Mouse (Mus musculus) heart, embryonic 13.5 days (tissue): ENCODE results near the gene Ap2b1. TPM values are rescaled to one million over a fixed set of nuclear protein-coding genes. Genes with fewer than 3 reads are reported as not detected.

Source experiments
- ATAC-seq: fragments of 200-750 bp; cut with Nextera tagmentation; 2 replicates; pipeline ENCODE4 v1.8.0; 2017; ENCODE audit warnings: moderate TSS enrichment; ENCODE audit not compliant: insufficient number of reproducible peaks, low FRiP score, low TSS enrichment; ENCODE audit errors: extremely low read depth
- H3K27ac ChIP-seq: fragments of 300-500 bp; sonication (generic); replicated peaks from 2 replicates; pipeline ENCODE4 v1.5.1; 2015; ENCODE audit warnings: moderate library complexity, mild to moderate bottlenecking, inconsistent platforms
- H3K27me3 ChIP-seq: fragments of 300-500 bp; sonication (generic); replicated peaks from 2 replicates; pipeline ENCODE4 v1.6.1; 2015; ENCODE audit warnings: mild to moderate bottlenecking, inconsistent platforms
- H3K36me3 ChIP-seq: fragments of 300-500 bp; sonication (generic); 2 replicates; pipeline ENCODE4 v1.6.1; 2015; ENCODE audit warnings: mild to moderate bottlenecking, inconsistent platforms
- H3K4me1 ChIP-seq: fragments of 300-500 bp; sonication (generic); 2 replicates; pipeline ENCODE4 v1.6.1; 2015; ENCODE audit warnings: inconsistent platforms
- H3K4me2 ChIP-seq: fragments of 300-500 bp; sonication (generic); 2 replicates; pipeline ENCODE4 v1.6.1; 2015; ENCODE audit warnings: inconsistent platforms, mild to moderate bottlenecking, moderate library complexity
- H3K4me3 ChIP-seq: fragments of 300-500 bp; sonication (generic); 2 replicates; pipeline ENCODE4 v1.5.1; 2015; ENCODE audit warnings: moderate library complexity, mild to moderate bottlenecking, inconsistent platforms
- H3K9ac ChIP-seq: fragments of 300-500 bp; sonication (generic); 2 replicates; pipeline ENCODE4 v1.6.1; 2015; ENCODE audit warnings: inconsistent platforms, mild to moderate bottlenecking, moderate library complexity
- H3K9me3 ChIP-seq: fragments of 300-500 bp; sonication (generic); 2 replicates; pipeline ENCODE4 v1.6.1; 2016; ENCODE audit warnings: inconsistent platforms
- WGBS: fragments of 180-500 bp; shearing (Covaris S2); methylation state at CpG from one replicate; pipeline ENCODE4 v1.1.7; 2015; ENCODE audit warnings: mixed read lengths; 5-methylcytosine and 5-hydroxymethylcytosine counted together
- polyA plus RNA-seq: library from polyadenylated mRNA; unstranded; fragments of >200 nt; fragmentation: Nextera tagmentation; extraction: Ambion mirVana; gene quantifications from 2 replicates; pipeline ENCODE4 v1.2.1, GENCODE M21; 2015

Gene Ap2b1
- polyA plus RNA-seq, 1 experiment from 2014 or later: 37.2 TPM

GRCm38 (mm10) chr11:83341716-83342245 is 43.0 kb downstream of the Ap2b1 start:
- Histone ChIP-seq H3K9me3 (no peaks in the 10 kb centered on the region), H3K4me2 (no peak overlapping the region), H3K27ac (no peak overlapping the region), H3K9ac (no peak overlapping the region), H3K4me3 (no peak overlapping the region), H3K4me1 (no peaks in the 10 kb centered on the region), H3K27me3 (no peaks in the 10 kb centered on the region), H3K36me3 (peaks cover 93% of the 10 kb centered on the region)
- ATAC-seq: no peak
- whole genome bisulfite sequencing: 89% methylated on average over 3 of the region's 3 CpGs

- 83% methylated on average over 5 of the region's 5 CpGs for WGBS
- H3K9me3 ChIP-seq: no peaks in the 10 kb centered on the region
- H3K27ac ChIP-seq: no peak overlapping the region
- H3K4me2 ChIP-seq: no peak overlapping the region
- ATAC-seq: no peak
- peaks cover 60% of the 10 kb centered on the region for H3K36me3 ChIP-seq
- H3K4me3 ChIP-seq: no peak overlapping the region
- no peaks in the 10 kb centered on the region for H3K27me3 ChIP-seq
- 0 out of 2 replicates have a peak, but pooled peaks cover 4% of the 10 kb centered on the region for H3K4me1 ChIP-seq
- H3K9ac ChIP-seq: no peak overlapping the region
Observed at GRCm38 (mm10) chr11:83355428-83355827, 56.6 kb downstream of the Ap2b1 start.

- H3K4me1 ChIP-seq: 0 out of 2 replicates have a peak, but pooled peaks cover 4% of the 10 kb centered on the region
- H3K9ac ChIP-seq: no peak overlapping the region
- H3K27me3 ChIP-seq: no peaks in the 10 kb centered on the region
- no peak for ATAC-seq
- H3K4me2 ChIP-seq: no peak overlapping the region
- peaks cover 40% of the 10 kb centered on the region for H3K36me3 ChIP-seq
- H3K9me3 ChIP-seq: no peaks in the 10 kb centered on the region
- H3K4me3 ChIP-seq: no peak overlapping the region
- H3K27ac ChIP-seq: no peak overlapping the region
- WGBS: 60% methylated on average over 3 of the region's 3 CpGs
Observed at GRCm38 (mm10) chr11:83357421-83357820, 58.6 kb downstream of the Ap2b1 start.

- WGBS: 97% methylated on average over 6 of the region's 6 CpGs
Observed at GRCm38 (mm10) chr11:83364656-83365055, 65.8 kb downstream of the Ap2b1 start.

DNA sequence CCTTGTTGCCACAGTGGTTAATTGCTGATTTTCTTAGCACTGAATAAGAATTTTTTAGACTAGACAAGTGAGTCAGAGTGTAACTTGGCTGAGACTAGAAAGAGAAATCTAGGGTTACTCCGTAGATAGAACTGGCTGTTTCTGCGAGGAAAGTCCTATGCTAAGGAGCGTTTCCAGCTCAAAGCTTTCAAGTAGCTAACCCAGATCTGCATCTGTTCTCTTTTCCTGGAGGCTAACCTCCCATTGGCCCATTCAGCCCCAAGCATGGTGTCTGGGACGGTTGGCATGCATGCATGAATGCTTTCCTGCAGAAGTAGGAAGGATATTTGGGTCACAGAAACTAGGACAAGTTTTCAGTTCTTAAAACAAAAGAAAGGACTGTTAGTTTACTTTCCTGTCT is 72.4 kb downstream of the Ap2b1 start:
- Histone ChIP-seq H3K4me2 (no peak overlapping the region), H3K4me1 (no peaks in the 10 kb centered on the region), H3K27ac (no peak overlapping the region), H3K9ac (no peak overlapping the region), H3K4me3 (no peak overlapping the region), H3K9me3 (no peaks in the 10 kb centered on the region), H3K36me3 (peaks cover 91% of the 10 kb centered on the region), H3K27me3 (no peaks in the 10 kb centered on the region)
- WGBS: 84% methylated on average over 4 of the region's 4 CpGs
- ATAC-seq: no peak

More at GRCm38 (mm10) chr11:83364656-83365055, 65.8 kb downstream of the Ap2b1 start:
- Histone ChIP-seq H3K4me2 (no peak overlapping the region), H3K4me3 (no peak overlapping the region), H3K27me3 (no peaks in the 10 kb centered on the region), H3K27ac (no peak overlapping the region), H3K4me1 (no peaks in the 10 kb centered on the region), H3K9ac (no peak overlapping the region), H3K36me3 (peaks cover 50% of the 10 kb centered on the region), H3K9me3 (no peaks in the 10 kb centered on the region)
- no peak for ATAC-seq

GRCm38 (mm10) chr11:83379745-83380341 is 81.0 kb downstream of the Ap2b1 start:
- no peak overlapping the region for H3K4me2 ChIP-seq
- no peaks in the 10 kb centered on the region for H3K9me3 ChIP-seq
- WGBS: 36% methylated on average over 7 of the region's 7 CpGs
- H3K9ac ChIP-seq: no peak overlapping the region
- no peak for ATAC-seq
- no peaks in the 10 kb centered on the region for H3K27me3 ChIP-seq
- peak overlapping the region; percentile 59 for H3K27ac ChIP-seq
- H3K36me3 ChIP-seq: peaks cover 35% of the 10 kb centered on the region
- no peak overlapping the region for H3K4me3 ChIP-seq
- peaks cover 18% of the 10 kb centered on the region for H3K4me1 ChIP-seq

DNA sequence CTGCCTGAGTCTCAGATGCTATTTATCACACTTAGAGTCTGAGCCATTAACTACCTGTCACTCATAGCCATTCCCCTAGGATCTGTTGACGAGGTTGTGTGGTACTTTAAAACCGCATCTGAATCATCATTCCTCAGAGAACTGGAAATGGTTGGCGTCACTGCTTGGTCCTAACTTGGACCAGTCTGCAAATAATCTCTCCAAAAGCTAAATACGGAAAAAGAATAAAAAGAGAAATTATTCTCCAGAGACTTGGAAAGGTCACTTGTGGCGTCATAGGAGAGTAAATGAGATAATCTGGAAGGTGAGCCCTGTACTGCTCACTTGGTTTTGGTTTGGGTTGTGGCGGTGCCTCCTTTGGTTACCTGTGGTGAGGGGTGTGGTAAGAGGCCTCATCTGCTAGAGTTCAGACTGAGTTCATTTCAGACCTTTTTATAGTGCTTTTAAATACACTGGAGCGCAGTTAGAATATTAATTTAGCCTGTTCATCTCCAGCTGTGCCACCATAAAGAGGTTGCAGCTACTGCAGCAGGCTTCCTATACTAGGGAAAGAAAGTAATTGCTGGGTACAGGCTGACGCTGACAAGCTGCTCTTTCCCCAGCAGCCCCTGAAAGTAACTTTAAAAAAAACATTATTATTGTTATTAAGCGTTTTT is 84.2 kb downstream of the Ap2b1 start:
- Histone ChIP-seq H3K4me3 (no peak overlapping the region), H3K27ac (no peak overlapping the region), H3K27me3 (no peaks in the 10 kb centered on the region), H3K4me2 (no peak overlapping the region), H3K9ac (no peak overlapping the region), H3K36me3 (peaks cover 14% of the 10 kb centered on the region), H3K9me3 (no peaks in the 10 kb centered on the region), H3K4me1 (peaks cover 28% of the 10 kb centered on the region)
- ATAC-seq: no peak
- WGBS: 82% methylated on average over 9 of the region's 9 CpGs

DNA sequence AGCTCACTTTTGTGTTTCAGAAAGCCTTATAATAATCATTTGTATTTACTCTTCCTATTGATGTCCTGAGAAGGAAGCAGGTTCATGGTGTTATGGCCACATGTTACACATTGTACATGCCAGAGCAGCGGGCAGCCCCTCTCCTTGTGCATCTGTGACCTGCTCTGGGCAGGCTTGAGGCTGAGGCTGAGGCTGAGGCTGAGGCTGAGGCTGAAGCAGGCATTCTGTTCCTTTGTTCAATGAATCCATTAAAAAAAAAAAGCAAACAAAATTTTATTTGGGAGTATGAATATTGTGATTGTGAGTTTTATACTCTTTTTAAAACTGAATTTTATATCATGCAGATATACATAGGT is 84.7 kb downstream of the Ap2b1 start:
- Histone ChIP-seq H3K9ac (no peak overlapping the region), H3K4me1 (peaks cover 28% of the 10 kb centered on the region), H3K4me3 (no peak overlapping the region), H3K27ac (no peak overlapping the region), H3K9me3 (no peaks in the 10 kb centered on the region), H3K27me3 (no peaks in the 10 kb centered on the region), H3K4me2 (no peak overlapping the region), H3K36me3 (peaks cover 13% of the 10 kb centered on the region)
- WGBS: 94% methylated on average over 1 of the region's 1 CpGs
- ATAC-seq: no peak

DNA sequence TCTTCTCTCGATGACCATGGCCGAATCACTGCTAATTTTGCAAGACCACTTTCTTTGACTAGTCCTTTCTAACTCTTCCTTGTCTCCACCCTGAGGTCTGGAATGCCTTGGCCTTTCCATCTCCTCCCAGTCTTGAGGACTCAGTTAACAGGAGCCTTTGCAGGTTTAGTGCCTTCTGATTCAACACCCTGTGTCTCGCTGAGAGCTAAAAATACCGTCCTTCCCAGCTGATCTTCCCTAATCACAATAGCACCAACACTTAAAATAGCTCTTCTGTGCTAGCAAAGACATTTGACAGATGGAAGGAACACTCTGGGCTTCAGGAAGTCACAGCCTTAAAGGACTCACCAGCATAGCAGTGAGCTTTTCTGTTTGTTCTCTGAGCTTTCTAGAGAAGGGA is 94.2 kb downstream of the Ap2b1 start:
- 39% methylated on average over 4 of the region's 4 CpGs for WGBS
- no peak for ATAC-seq
- Histone ChIP-seq H3K9ac (no peak overlapping the region; the same call in 1 of the 2 replicates), H3K4me1 (peaks cover 46% of the 10 kb centered on the region), H3K4me2 (peak overlapping the region; percentile 50), H3K27me3 (no peaks in the 10 kb centered on the region), H3K36me3 (peaks cover 59% of the 10 kb centered on the region), H3K9me3 (no peaks in the 10 kb centered on the region), H3K4me3 (no peak overlapping the region), H3K27ac (peak overlapping the region; percentile 96)

DNA sequence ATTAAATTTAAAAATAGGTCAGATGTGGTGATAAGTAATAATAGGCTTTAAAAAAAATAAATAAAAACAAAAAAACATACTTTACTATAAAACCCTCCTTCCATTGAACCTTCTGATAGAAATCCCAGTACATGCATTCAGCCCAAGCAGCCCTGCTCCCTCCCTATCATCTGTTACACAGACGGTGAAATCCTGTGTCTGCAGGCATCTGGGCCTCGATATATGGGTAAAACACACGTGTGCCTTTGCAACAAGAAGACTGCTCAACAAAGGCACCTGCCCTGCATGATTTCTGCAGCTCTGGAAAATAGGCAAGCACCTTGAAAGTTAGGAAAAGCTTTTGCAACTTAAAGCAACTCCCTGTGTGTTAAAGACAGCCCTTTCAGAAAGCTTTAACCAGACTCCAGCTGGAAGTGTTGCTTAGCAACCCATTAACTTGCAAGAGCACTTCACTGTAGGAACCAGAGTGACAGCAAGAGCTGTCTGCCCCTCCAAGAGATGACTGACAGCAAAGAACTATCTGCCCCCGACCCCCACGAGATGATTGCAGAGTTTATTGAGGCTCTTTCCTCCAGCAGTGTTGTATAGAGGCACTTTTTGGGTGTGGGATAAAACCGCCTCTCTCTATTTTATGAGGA is 96.1 kb downstream of the Ap2b1 start:
- WGBS: 34% methylated on average over 6 of the region's 6 CpGs
- Histone ChIP-seq H3K4me3 (no peak overlapping the region), H3K27ac (peak overlapping the region; percentile 60), H3K27me3 (no peaks in the 10 kb centered on the region), H3K4me1 (peaks cover 46% of the 10 kb centered on the region), H3K9me3 (no peaks in the 10 kb centered on the region), H3K4me2 (peak overlapping the region; percentile 20; the same call in 1 of the 2 replicates), H3K36me3 (peaks cover 63% of the 10 kb centered on the region), H3K9ac (no peak overlapping the region)
- no peak; the same call in 1 of the 2 replicates for ATAC-seq

DNA sequence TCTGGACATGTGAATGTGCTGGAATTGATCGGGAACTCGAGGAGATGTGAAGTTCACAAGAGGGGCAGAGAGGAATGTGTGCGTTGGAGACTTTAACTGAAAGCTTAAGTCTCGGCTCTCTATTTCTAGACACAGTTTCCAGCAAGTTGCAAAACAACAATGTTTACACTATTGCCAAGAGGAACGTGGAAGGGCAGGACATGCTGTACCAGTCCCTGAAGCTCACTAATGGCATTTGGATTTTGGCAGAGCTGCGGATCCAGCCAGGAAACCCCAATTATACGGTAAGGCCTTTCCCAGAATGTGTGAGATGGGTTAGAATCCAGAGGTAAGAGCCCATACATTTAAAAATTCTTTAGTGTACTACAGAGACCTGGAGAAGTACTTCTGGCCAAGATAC is 98.8 kb downstream of the Ap2b1 start:
- H3K9ac ChIP-seq: no peak overlapping the region
- no peak for ATAC-seq
- H3K36me3 ChIP-seq: peaks cover 62% of the 10 kb centered on the region
- H3K27me3 ChIP-seq: no peaks in the 10 kb centered on the region
- no peak overlapping the region for H3K4me3 ChIP-seq
- H3K4me2 ChIP-seq: no peak overlapping the region
- no peak overlapping the region for H3K27ac ChIP-seq
- WGBS: 80% methylated on average over 7 of the region's 7 CpGs
- peaks cover 31% of the 10 kb centered on the region for H3K4me1 ChIP-seq
- no peaks in the 10 kb centered on the region for H3K9me3 ChIP-seq
